Mouse (Mus musculus) hindbrain, embryonic 14.5 days (tissue): ENCODE measurements around the gene Olfr160. TPM values are rescaled to one million over a fixed set of nuclear protein-coding genes. Genes with fewer than 3 reads are reported as not detected.

Experiments
- ATAC-seq: fragments of 200-750 bp; cut with Nextera tagmentation; 2 replicates; pipeline ENCODE4 v1.8.0; 2017; ENCODE audit warnings: moderate number of reproducible peaks, mild to moderate bottlenecking, moderate TSS enrichment, moderate library complexity; ENCODE audit not compliant: low FRiP score
- DNase-seq: peaks from one replicate; pipeline ENCODE4 v3.0.0-alpha.2; 2015; ENCODE audit warnings: low spot score
- H3K27ac ChIP-seq: fragments of 300-500 bp; sonication (generic); 2 replicates; pipeline ENCODE4 v1.5.1; 2014; ENCODE audit warnings: mild to moderate bottlenecking, moderate library complexity
- H3K27me3 ChIP-seq: fragments of 300-500 bp; sonication (generic); 2 replicates; pipeline ENCODE4 v1.6.1; 2014; ENCODE audit warnings: mild to moderate bottlenecking, low read length, mixed read lengths; ENCODE audit not compliant: control insufficient read depth, insufficient read depth
- H3K36me3 ChIP-seq: fragments of 300-500 bp; sonication (generic); replicated peaks from 2 replicates; pipeline ENCODE4 v1.6.1; 2014; ENCODE audit not compliant: control insufficient read depth, insufficient read depth
- H3K4me1 ChIP-seq: fragments of 300-500 bp; sonication (generic); replicated peaks from 2 replicates; pipeline ENCODE4 v1.6.1; 2014; ENCODE audit warnings: antibody characterized with exemption, low read length, mixed read lengths; ENCODE audit not compliant: control insufficient read depth, insufficient read depth
- H3K4me2 ChIP-seq: fragments of 300-500 bp; sonication (generic); replicated peaks from 2 replicates; pipeline ENCODE4 v1.6.1; 2014; ENCODE audit warnings: mild to moderate bottlenecking, moderate library complexity
- H3K4me3 ChIP-seq: fragments of 300-500 bp; sonication (generic); replicated peaks from 2 replicates; pipeline ENCODE4 v1.5.1; 2014; ENCODE audit warnings: mild to moderate bottlenecking, low read length
- H3K9ac ChIP-seq: fragments of 300-500 bp; sonication (generic); 2 replicates; pipeline ENCODE4 v1.6.1; 2014
- H3K9me3 ChIP-seq: fragments of 300-500 bp; sonication (generic); 2 replicates; pipeline ENCODE4 v1.6.1; 2016; ENCODE audit warnings: low read length; ENCODE audit not compliant: control insufficient read depth
- WGBS: fragments of 180-500 bp; shearing (Covaris S2); extraction: QIAGEN DNeasy Blood & Tissue Kit; methylation state at CpG from one replicate; pipeline ENCODE4 v1.1.7; 2014; 5-methylcytosine and 5-hydroxymethylcytosine counted together
- polyA plus RNA-seq: library from polyadenylated mRNA; unstranded; fragments of >200 nt; fragmentation: Nextera tagmentation; extraction: Ambion mirVana; gene quantifications from 2 replicates; pipeline ENCODE4 v1.2.1, GENCODE M21; 2014

The Olfr160 gene
- polyA plus RNA-seq, 1 experiment from 2014 or later: not detected

GRCm38 (mm10) chr9:37659413-37659812, 56.6 kb downstream of the Olfr160 start:
- peaks cover 11% of the 10 kb centered on the region for H3K4me1 ChIP-seq
- 94% methylated on average over 6 of the region's 6 CpGs for WGBS
- H3K9me3 ChIP-seq: no peaks in the 10 kb centered on the region
- H3K27ac ChIP-seq: no peak overlapping the region
- no peak overlapping the region for H3K9ac ChIP-seq
- H3K27me3 ChIP-seq: no peaks in the 10 kb centered on the region
- no peak for DNase-seq
- H3K4me2 ChIP-seq: no peak overlapping the region
- ATAC-seq: no peak
- peaks cover 2% of the 10 kb centered on the region; the same call in 1 of the 2 replicates for H3K36me3 ChIP-seq
- no peak overlapping the region for H3K4me3 ChIP-seq

Other genes with a start within 250 kb of the Olfr160 start
- 29.9 and 36.6 TPM in 2 replicates for gene Msantd2, start 226.9 kb downstream of the Olfr160 start, polyA plus RNA-seq
- 48.3 and 49.3 TPM in 2 replicates for gene Esam, start 188.2 kb downstream of the Olfr160 start, polyA plus RNA-seq
- gene Vsig2, start 177.0 kb downstream of the Olfr160 start, polyA plus RNA-seq: 0.42 and 1.1 TPM in 2 replicates
- gene Nrgn, start 163.3 kb downstream of the Olfr160 start, polyA plus RNA-seq: 3.4 and 3.8 TPM in 2 replicates
- 14.2 and 14.3 TPM in 2 replicates for gene Siae, start 160.6 kb downstream of the Olfr160 start, polyA plus RNA-seq
- gene Spa17, start 102.5 kb downstream of the Olfr160 start, polyA plus RNA-seq: 10.2 and 14.1 TPM in 2 replicates
- 91.3 and 91.5 TPM in 2 replicates for gene Tbrg1, start 58.9 kb downstream of the Olfr160 start, polyA plus RNA-seq
- gene Panx3, start 47.0 kb downstream of the Olfr160 start, polyA plus RNA-seq: 0.09 TPM in 1 of 2 replicates, not detected in the other
- not detected in 2 replicates for gene Olfr874, start 28.9 kb upstream of the Olfr160 start, polyA plus RNA-seq
- gene Olfr875, start 55.6 kb upstream of the Olfr160 start, polyA plus RNA-seq: not detected in 2 replicates
- gene Olfr876, start 86.8 kb upstream of the Olfr160 start, polyA plus RNA-seq: not detected in 2 replicates
- gene Olfr877, start 138.0 kb upstream of the Olfr160 start, polyA plus RNA-seq: not detected in 2 replicates
- not detected in 2 replicates for gene Olfr145, start 180.5 kb upstream of the Olfr160 start, polyA plus RNA-seq
- not detected in 2 replicates for gene Olfr878, start 201.6 kb upstream of the Olfr160 start, polyA plus RNA-seq